In genomic region chr4:55722388-55722787, GRCm38 (mm10) we compare ENCODE assay signal across 18 mouse cellular contexts.
A peak's percentile ranks its signal among the peaks of the same experiment; 100 is the strongest.
DNase-seq lines count a peak whose midpoint lies in the region; ATAC-seq lines count a peak whose summit lies in the region.
"Had no signal": no experiment of that assay in that cellular context is flagged by ENCODE, and none has a peak within 500 bp of the region (broad histone marks: within the 10 kb centered on the region; RNA-seq: fewer than 3 reads in every experiment).

No protein-coding gene starts in this region.

- 37% methylated on average over 8 of the region's 8 CpGs for WGBS in heart, embryonic 10.5 days

- intact Hi-C loops in heart, postnatal 25 days (cut with DNase I): no loop called here

- ATAC-seq in granulocyte monocyte progenitor cell, adult 5-6 weeks (replicated peaks; ENCODE audit: poor library complexity, severe bottlenecking): peak; percentile 79
- peak; percentile 85 for ATAC-seq in megakaryocyte, adult 5-6 weeks (ENCODE audit: poor library complexity, severe bottlenecking)
- ATAC-seq: intestine, postnatal 0 days; liver, embryonic 12.5 days had no signal

- 0 out of 2 replicates have a peak overlapping the region, but pooled peaks have one; percentile 31 for H3K27ac ChIP-seq in heart, embryonic 10.5 days
- H3K27ac ChIP-seq: embryonic facial prominence, embryonic 15.5 days; forebrain, embryonic 10.5 days; kidney, embryonic 15.5 days; limb, embryonic 12.5 days; liver, embryonic 12.5 days; macrophage; midbrain, embryonic 12.5 days had no signal

- peaks cover 3% of the 10 kb centered on the region; the same call in 1 of the 2 replicates for H3K27me3 ChIP-seq in heart, embryonic 10.5 days (ENCODE audit: insufficient read depth, poor library complexity, severe bottlenecking)
- H3K27me3 ChIP-seq: kidney, embryonic 15.5 days; limb, embryonic 12.5 days; liver, embryonic 12.5 days; midbrain, embryonic 12.5 days had no signal

- DNase-seq in heart, embryonic 10.5 days (ENCODE audit: low spot score): no peak
- no peak for DNase-seq in heart, postnatal 25 days (ENCODE audit: low spot score)
- DNase-seq in NIH3T3 (ENCODE audit: low read depth): peak; percentile 60
- DNase-seq in layer of hippocampus, postnatal 14 days (ENCODE audit: low spot score in 2 of 2): no peak
- DNase-seq in embryo, embryonic 10 days (ENCODE audit: low spot score): no peak
- DNase-seq: cerebellum, adult 11-12 months; right cerebral cortex, adult 18-20 months; thymus, adult 18-20 months had no signal

- H3K4me1 ChIP-seq in heart, embryonic 10.5 days: peaks cover 13% of the 10 kb centered on the region
- H3K4me1 ChIP-seq: forebrain, embryonic 10.5 days; limb, embryonic 12.5 days; liver, embryonic 12.5 days; midbrain, embryonic 12.5 days had no signal

- H3K9me3 ChIP-seq in heart, embryonic 10.5 days: no peaks in the 10 kb centered on the region
- H3K9me3 ChIP-seq: embryonic facial prominence, embryonic 15.5 days; forebrain, embryonic 10.5 days; kidney, embryonic 15.5 days; limb, embryonic 12.5 days; liver, embryonic 12.5 days; midbrain, embryonic 12.5 days had no signal

- H3K4me3 ChIP-seq in heart, embryonic 10.5 days: no peak overlapping the region
- H3K4me3 ChIP-seq: embryonic facial prominence, embryonic 15.5 days; forebrain, embryonic 10.5 days; kidney, embryonic 15.5 days; limb, embryonic 12.5 days; liver, embryonic 12.5 days; midbrain, embryonic 12.5 days had no signal

- no peaks in the 10 kb centered on the region for H3K36me3 ChIP-seq in heart, embryonic 10.5 days
- H3K36me3 ChIP-seq: embryonic facial prominence, embryonic 15.5 days; forebrain, embryonic 10.5 days; kidney, embryonic 15.5 days; limb, embryonic 12.5 days; liver, embryonic 12.5 days; midbrain, embryonic 12.5 days had no signal
